Mouse (Mus musculus) frontal cortex, adult 2 months (tissue): ENCODE results near the gene Rbm20. TPM values are rescaled to one million over a fixed set of nuclear protein-coding genes. Genes with fewer than 3 reads are reported as not detected.

Experiments
- DNase-seq, 2 experiments: peaks; one replicate each; pipeline ENCODE4 v3.0.0; 2022; ENCODE audit warnings: low spot score in 1 of 2; ENCODE audit errors: extremely low spot score in 1 of 2
- polyA plus RNA-seq: library from polyadenylated mRNA; depleted of rRNA; stranded (reverse); fragments of >200 nt; gene quantifications from 2 replicates; pipeline ENCODE4 v1.2.3, GENCODE M21; 2012

The Rbm20 gene
- polyA plus RNA-seq, 1 experiment, result 6.9 TPM

DNA sequence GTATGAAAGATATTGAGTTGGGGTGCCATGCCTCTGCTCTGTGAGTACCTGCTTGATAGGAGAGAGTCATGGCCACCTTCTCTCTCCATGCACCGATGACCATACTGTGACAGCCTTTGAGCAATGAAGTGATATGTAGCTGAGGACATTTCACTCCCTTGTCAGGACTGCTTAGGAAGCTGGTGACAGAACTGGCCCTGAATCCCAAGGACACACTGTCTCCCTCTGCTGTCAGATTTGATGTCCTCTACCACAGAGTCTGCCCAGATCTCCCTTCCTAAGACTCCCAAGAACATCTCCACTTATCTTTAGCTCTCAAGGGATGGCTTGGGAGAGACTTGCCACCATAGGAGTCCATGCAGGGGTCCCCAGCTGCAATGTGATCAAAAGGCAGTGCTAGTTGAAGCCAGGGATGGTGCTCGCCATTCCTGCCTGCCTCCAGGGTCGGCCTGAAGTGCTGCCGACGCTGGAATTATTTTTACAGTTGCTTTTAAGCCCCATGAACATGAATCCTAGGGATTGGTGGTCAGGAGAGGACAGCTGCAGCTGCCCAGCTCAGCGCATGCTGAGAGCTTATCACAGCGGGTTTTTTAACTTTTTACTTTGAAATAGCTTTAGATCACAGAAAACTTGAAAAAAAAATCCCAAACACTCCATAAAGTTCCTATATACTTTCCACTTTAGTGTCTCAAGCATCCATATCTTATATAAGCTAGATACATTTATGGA lies 35.4 kb downstream of the Rbm20 start:
- DNase-seq, result no peak

DNA sequence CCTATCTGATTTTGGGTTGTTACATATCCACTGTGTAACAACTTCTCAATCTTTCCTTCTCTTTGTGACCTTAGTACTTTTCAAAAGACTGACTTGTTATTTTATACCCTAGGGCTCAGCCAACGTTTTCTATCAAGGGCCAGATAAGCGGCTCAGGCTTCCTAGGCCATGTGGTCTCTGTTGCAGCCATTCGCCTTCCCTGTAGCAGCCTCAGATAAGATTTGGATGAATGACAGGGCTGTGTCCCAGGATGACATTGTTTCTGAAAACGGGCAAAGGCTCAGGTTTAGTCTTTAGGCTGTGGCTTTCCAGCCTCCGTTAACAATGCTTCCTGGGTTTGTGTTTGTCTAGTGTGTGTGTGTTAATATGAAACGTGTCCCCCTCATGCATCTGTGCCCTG lies 36.3 kb downstream of the Rbm20 start:
- no peak for DNase-seq

DNA sequence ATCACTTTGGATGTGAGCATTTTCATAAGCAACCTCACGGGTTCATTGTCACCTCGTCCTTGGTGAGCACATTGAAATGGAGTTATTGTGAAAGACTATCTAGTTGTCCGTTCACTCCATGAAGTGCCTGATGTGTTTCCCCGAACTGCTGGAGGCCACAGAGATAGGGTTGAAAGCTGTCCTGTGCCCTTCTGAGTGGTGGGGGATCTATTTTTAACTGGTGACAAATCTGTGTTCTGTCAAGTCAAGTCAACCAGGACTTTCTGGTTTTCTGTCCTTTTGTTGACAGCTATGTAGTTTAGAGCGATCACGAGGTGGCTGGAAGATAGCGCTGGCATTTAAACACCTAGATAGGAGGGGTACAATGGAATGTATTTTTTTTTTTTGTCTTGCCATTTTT lies 39.4 kb downstream of the Rbm20 start:
- DNase-seq, result no peak

DNA sequence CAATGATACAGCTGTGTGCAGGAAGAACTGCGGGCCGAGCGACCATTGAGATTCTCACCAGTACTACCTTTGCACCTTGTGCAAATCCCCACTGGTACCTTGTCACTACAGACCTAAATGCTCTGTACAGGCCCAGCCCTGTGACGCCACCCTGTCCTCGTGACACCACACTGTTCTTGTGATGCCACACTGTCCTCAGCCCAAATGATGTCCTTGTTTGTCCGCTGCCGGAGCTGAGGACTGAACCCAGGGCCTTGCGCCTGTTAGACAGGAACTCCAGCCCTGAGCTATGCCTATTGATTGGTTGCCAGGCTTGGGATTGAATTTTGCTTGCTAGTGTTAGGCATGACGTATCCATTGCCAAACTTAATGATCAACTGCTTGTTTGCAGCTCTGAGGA lies 40.3 kb downstream of the Rbm20 start:
- no peak for DNase-seq

DNA sequence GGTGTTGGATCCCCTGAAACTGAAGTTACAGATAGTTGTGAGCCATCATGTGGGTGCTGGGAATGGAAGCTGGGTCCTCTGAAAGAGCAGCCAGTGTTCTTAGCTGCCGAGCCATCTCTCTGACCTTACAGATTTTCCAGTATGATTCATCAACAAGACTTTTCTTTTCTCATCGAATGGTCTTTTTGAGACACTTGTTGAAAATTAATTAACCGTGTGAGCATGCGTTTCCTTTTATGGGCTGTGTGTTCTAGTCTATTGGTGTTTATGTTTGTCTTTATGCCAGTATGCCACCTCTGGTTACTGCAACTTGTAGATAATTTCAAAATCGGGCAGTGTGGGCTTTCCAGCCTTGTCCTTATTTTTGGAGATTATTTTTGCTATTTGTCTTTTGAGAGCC lies 45.1 kb downstream of the Rbm20 start:
- no peak for DNase-seq

DNA sequence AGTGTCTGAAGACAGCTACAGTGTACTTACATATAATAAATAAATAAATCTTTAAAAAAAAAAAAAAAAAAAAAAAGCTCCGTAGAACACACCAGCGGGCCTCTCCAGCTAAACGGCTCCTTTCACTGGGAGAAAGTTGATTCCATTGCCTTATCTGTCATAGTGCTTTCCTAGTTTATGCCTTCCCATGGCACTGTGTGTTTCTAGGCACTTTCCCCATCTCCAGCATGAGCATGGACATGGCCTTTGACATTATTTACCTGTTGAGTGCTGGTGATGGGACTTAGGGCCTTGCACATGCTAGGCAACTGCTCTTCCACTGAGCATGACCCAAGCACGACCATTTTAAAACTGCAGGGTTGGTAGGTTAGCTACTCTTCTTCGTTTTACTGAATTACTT lies 46.9 kb downstream of the Rbm20 start:
- DNase-seq, result no peak

DNA sequence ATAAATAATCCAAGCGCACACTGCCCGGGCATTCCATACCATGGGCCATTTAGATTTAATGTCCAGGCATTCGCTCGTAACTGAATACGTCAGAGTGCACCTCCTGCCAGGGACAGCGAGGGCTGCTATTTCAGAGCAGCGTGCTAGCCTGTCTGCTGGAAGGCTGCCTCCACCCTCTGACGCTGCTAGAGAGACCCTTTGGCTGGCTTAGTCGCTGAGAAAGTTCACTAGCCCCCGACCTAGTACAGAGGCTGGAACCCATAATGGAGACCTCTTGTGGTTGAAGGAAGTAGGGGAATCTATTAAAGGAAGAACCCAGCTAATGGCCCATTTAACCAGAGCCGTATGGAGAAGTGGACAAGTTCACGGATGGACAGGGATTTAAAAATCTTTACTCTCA lies 49.2 kb downstream of the Rbm20 start:
- DNase-seq, result no peak

DNA sequence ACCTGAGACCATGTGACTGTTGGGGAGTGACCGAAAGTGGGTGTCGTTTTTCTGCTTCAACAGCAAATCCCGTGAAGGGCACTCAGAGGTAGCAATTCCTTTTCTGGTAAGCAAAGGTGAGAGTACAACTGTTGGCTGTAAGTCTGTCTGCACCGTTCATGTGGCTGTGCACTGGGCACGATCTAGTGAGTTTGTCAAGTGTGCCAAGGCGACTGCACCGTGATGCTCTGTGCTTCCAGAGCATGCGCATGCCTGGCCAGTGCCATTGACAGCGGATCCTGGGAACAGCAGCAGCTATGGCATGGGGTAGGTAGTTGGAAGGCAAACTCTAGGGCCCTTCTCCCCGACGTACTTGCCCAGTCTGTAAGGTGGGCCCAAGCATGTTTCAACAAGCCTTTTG lies 49.6 kb downstream of the Rbm20 start:
- no peak for DNase-seq

DNA sequence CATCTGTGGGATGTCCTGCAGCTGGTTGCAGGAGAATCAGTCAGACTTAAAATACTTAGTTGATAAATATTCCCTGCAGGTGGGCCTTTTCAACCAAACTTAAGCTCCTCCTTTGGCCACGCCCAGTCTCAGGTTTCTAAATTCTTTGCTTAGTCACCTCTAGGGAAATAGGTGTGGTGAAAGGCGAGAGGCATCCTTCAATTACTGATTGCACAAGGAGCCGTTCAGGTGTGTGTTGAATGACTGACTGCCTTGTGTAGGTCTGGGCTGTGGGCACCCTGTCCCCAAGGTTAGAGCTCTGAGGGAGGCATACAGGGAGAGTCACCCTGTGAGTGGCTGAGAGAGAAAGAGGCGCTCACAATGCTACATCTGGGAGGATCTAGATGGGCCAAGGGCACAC lies 50.2 kb downstream of the Rbm20 start:
- DNase-seq, result no peak

DNA sequence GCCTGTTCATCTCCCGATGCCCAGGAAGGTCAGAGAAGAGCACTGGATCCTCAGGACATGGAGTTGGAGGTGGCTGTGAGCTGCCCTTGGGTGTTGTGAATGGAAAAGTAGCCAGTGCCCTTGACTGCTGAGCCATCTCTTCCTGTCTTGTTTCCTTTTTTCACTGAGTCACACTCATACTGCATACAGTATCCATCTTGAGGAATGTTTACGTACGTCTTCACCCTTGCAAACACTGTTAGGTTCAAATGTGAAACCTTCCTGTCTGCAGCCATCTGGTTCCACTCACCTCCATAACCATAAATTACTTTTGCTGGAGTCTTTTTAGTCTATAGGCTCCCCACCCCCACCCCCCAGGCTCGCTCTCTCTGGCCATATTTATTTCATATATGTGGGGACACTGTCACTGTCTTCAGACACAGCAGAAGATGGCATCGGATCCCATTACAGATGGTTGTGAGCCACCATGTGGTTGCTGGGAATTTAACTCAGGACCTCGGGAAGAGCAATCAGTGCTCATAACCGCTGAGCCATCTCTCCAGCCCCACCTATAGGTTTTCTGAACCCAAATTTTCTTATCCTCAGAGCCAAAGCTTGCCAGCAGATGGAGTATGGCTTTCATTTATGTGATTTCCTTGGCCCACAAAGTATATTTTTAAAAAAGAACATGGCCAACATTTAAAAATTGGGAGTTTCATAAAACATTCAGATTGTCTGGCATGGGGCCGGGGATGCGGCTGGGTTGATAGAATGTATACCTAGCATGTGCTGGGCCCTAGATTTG lies 51.0 kb downstream of the Rbm20 start:
- DNase-seq, result peak in 1 of 2 experiments; percentile 13

DNA sequence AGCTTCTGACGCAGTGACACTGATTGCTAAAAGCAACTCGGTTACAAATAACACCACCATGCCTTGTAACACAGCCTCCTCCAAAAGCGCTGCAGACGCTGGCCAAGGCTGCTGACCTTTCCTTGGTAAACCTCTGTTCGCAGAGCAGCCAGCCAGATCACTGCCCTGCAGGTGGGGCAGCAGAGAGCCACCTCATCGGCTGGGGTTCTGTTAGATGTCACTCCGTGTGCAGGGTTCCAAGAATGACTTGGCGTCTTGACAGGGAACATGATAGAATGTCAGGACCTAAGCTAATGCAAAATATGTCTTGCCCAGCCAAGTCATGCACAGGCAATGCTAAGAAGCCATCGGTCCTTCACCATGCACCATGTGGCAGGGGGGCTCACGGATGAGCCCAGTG lies 52.8 kb downstream of the Rbm20 start:
- DNase-seq, result no peak

DNA sequence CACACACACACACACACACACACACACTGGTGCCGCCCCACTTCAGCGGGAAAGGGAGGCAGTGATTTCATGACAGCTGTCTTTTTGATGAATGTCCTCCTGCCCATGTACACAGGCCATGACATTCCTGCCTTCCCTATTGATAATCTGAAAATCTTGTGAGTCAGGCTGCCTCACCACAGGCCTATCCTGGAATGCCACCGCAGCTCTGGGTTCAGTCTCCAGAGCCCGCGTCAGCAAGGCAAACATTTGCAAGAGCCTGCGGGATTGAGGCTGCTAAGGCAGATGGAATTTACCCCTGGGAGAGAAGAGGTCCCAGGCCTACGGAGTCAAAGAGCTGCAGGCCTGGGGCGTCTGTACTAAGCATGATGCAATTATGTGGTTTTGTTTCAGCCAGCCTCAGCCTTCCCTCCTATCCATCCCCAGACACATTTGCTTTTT lies 54.7 kb downstream of the Rbm20 start:
- no peak for DNase-seq

DNA sequence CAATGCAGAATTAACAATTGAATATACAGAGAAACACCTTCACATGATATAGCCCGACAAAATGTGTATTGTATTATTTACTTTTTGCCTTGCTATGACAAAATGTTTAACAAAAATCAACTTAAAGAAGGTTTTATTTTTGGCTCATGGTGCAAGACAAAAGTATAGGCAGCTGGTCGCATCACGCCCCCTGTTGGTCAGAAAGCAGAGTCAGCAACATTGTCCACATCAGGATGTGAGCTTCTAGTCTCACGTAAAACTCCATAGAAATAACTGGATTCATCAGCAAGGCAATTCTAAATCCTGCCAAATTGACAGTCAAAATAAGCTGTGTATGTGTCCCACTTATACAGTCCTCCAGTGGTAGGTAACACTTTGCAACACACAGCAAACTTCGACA lies 57.7 kb downstream of the Rbm20 start:
- DNase-seq, result no peak

DNA sequence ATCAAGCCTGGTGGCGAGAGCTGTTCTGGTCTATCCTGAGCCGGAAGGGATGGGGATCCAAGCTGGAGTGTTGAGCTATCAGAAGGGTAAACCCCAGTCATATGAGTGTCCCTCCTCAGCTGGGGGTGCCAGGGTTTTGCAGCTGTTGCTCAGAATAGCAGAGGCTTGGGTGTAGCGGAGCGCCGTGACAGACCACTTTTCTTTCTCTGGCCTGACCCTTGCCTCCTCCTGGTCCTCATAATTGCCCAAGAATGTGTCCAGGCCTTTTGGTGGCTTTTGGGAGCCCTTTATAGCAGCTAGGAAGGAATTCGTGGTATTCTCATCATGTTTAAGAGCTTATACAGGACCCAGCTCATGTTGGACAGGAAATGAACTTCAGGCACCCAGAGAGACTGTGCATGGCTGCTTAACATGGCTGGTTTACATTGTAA lies 61.6 kb downstream of the Rbm20 start:
- no peak for DNase-seq

DNA sequence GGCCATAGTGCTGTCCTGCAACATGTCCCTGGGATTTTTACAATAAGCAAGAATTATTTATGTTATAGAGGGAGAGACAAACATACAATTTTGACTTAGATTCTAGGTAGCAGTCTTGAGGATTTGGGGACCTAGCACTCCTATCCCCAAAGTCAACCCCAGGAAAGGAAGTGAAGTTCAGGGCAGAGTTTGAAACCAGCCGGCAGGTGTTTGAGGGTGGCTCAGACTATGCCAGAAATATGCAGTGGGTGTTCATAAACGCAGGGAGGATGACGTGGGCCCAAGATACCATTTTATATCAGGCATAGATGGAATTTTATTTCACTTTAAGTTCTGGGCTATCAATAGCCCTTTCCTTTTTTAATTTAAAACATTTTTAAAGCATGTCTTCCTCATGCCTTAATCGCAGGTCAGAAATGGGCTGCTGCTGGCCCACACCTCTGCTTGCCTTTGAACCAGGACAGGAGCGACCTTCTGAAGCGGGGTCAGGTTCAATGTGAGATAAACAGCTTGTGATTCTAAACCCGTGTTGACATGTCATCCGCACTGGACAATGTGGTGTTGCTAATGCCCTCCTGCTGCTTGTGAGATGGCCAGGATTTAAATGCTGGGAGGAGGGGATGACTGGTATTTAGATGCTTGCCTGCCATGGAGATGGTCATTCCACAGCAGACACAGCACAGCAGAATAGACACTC lies 62.6 kb downstream of the Rbm20 start:
- no peak for DNase-seq

DNA sequence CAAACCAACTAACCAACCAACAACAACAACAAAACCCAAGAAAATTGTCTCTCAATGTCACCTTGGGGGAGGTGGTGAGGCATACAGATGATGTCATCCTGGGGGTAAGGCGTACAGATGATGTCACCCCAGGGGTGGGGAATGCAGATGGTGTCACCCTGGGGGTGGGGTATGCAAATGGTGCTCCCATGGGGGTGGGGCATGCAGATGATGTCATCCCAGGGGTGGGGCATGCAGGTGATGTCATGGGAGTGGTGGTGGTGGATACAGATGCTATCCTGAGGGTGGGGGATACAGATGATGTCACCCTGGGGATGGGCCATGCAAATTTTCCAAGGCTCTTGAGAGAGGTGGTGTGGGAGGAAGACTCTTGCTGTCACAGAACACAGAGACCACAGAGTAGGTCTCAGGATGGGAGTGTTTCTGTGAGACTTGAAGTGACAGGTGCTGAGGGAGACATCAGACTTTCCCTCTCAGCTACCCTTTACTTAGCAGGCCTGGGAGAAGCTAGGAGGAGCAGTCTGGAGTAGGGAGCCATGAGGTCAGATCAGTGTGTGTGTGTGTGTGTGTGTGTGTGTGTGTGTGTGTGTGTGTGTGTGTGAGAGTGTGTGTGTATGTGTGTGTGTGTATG lies 63.8 kb downstream of the Rbm20 start:
- DNase-seq, result no peak

DNA sequence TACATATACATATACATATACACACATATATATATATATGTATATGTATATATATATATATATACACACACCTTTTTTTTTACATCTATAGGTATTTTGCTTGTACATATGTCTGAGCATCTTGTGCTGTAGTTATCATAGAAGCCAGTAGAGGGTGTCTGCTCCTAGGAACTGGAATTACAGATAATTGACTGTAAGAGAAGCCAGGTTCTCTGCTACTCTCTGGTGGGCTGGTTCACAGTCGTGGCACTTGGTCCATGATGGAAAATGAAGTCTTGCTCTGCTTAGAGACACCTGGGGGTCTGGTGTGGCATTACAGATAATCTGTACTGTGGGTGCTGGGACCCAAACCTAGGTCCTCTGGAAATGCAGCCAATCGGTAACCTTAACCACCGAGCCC lies 64.8 kb downstream of the Rbm20 start:
- DNase-seq, result peak in 1 of 2 experiments; percentile 46

DNA sequence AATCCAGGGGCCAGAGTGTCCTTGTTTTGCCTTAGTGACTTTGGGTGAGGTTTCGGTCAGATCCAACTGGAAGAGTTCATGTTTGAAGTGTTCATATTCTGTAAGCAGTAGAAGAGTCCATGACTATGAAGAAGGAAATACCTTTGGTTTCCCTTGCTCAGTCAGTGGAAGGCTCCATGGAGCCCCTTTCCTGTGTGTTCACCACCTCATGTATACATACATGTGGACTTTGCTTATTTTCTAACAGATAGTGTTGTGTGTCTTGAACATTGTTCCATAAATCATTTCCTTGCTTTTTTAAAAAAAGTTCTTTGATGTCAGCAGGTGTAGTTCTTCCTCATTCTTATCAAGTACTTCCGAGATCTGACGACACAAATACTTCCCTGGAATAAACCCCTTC lies 68.2 kb downstream of the Rbm20 start:
- no peak for DNase-seq

DNA sequence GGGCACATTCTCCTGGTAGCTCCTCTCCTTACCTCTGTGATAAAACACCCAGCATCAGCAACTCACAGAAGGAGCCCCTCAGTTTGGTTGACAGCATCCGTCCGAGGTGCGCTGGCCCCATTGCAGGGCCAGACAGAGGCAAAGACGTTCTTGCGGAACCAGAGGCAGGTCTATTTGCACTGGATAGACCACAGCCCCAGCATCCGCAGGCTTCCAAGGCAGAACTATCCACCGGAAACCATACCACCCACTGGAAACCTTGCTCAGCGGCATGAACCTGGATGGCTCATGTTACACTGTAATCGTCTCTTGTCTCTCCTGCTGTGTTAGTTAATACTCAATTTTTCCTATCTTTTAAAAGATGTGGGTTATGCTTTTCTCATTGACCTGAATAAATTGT lies 69.0 kb downstream of the Rbm20 start:
- DNase-seq, result no peak

DNA sequence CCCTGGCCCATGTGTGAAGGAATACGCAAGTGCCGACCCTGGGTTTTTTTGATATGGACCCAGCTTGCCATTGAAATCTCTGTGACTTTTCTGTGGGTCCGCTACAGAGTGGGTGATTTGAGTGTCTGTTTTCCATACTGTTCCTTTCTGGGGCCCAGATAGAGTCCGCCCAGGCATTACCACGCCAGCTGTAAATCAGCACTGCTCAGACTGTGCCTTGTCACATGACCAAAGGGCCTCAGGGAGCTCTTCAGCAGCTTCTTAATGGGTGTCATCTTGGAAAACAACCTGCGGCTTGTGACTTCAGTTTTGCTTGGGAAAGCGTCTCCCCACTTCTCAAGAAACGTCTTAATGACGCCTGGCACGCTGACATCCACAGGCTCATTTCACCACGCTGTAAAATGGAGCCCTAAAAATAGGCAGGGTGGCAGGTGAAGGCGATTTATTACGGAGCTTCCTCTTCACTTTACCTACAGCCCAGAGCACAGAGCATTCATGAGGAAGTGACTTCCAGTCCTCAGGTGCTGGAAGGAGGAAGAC lies 71.2 kb downstream of the Rbm20 start:
- DNase-seq, result no peak

DNA sequence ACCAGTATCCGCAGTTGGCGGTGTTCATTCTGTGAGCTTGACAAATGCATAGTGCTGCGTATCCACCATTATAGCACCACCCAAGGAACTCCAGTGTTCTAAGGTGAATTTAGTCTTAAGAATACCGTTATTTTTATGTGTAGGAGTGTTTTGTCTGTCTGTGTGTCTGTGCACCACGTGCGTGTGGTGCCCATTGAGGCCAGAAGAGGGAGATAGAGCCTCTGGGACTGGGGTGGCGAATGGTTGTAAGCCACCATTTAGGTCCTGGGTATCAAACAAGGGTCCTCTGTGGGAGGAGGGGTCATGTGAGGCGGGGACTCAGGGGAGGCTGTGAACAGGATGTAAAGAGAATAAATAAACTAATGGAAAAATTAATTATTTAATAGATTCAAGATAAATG lies 72.2 kb downstream of the Rbm20 start:
- no peak for DNase-seq
